Mouse (Mus musculus) stomach, embryonic 16.5 days (tissue): ENCODE measurements around the gene B2m. TPM values are rescaled to one million over a fixed set of nuclear protein-coding genes. Genes with fewer than 3 reads are reported as not detected.

Source experiments
- ATAC-seq: fragments of 200-750 bp; cut with Nextera tagmentation; 2 replicates; pipeline ENCODE4 v1.8.0; 2017; ENCODE audit warnings: moderate number of reproducible peaks, moderate TSS enrichment; ENCODE audit not compliant: insufficient read depth, low FRiP score
- H3K27ac ChIP-seq: fragments of 300-500 bp; sonication (generic); 2 replicates; pipeline ENCODE4 v1.5.1; 2014; ENCODE audit warnings: low read length
- H3K27me3 ChIP-seq: fragments of 300-500 bp; sonication (generic); 2 replicates; pipeline ENCODE4 v1.6.1; 2014; ENCODE audit warnings: low read length, control low read depth, mixed read lengths; ENCODE audit not compliant: control insufficient read depth, insufficient read depth
- H3K36me3 ChIP-seq: fragments of 300-500 bp; sonication (generic); 2 replicates; pipeline ENCODE4 v1.6.1; 2014; ENCODE audit warnings: low read length; ENCODE audit not compliant: control insufficient read depth, insufficient read depth
- H3K4me1 ChIP-seq: fragments of 300-500 bp; sonication (generic); 2 replicates; pipeline ENCODE4 v1.6.1; 2014; ENCODE audit warnings: low read length, control low read depth, mixed read lengths; ENCODE audit not compliant: control insufficient read depth, insufficient read depth
- H3K4me2 ChIP-seq: fragments of 300-500 bp; sonication (generic); 2 replicates; pipeline ENCODE4 v1.6.1; 2014; ENCODE audit warnings: low read depth, low read length, mixed read lengths
- H3K4me3 ChIP-seq: fragments of 300-500 bp; sonication (generic); replicated peaks from 2 replicates; pipeline ENCODE4 v1.5.1; 2014; ENCODE audit warnings: mild to moderate bottlenecking, low read length
- H3K9ac ChIP-seq: fragments of 300-500 bp; sonication (generic); 2 replicates; pipeline ENCODE4 v1.6.1; 2014; ENCODE audit warnings: low read length
- H3K9me3 ChIP-seq: fragments of 300-500 bp; sonication (generic); replicated peaks from 2 replicates; pipeline ENCODE4 v1.6.1; 2016; ENCODE audit warnings: low read length, control low read depth; ENCODE audit not compliant: control insufficient read depth
- WGBS: fragments of 180-500 bp; shearing (Covaris S2); extraction: QIAGEN DNeasy Blood & Tissue Kit; methylation state at CpG from one replicate; pipeline ENCODE4 v1.1.7; 2014; 5-methylcytosine and 5-hydroxymethylcytosine counted together
- polyA plus RNA-seq: library from polyadenylated mRNA; unstranded; fragments of >200 nt; fragmentation: Nextera tagmentation; extraction: Ambion mirVana; gene quantifications from 2 replicates; pipeline ENCODE4 v1.2.1, GENCODE M21; 2015

The B2m gene
- polyA plus RNA-seq, 1 experiment from 2014 or later: 395 TPM

GRCm38 (mm10) chr2:122146687-122147086 is 799 bp upstream of the B2m start:
- ATAC-seq: no peak

GRCm38 (mm10) chr2:122148242-122148917 is 894 bp downstream of the B2m start:
- H3K36me3 ChIP-seq: no peaks in the 10 kb centered on the region
- no peaks in the 10 kb centered on the region for H3K27me3 ChIP-seq
- H3K4me1 ChIP-seq: 0 out of 2 replicates have a peak, but pooled peaks cover 6% of the 10 kb centered on the region
- whole genome bisulfite sequencing: 20% methylated on average over 18 of the region's 18 CpGs
- ATAC-seq: no peak
- peak overlapping the region; percentile 67 for H3K4me2 ChIP-seq
- peak overlapping the region; percentile 85 for H3K4me3 ChIP-seq
- peak overlapping the region; percentile 86 for H3K9ac ChIP-seq
- peak overlapping the region; percentile 81 for H3K27ac ChIP-seq
- no peaks in the 10 kb centered on the region for H3K9me3 ChIP-seq

More at GRCm38 (mm10) chr2:122146687-122147086, 799 bp upstream of the B2m start:
- 0 out of 2 replicates have a peak, but pooled peaks cover 6% of the 10 kb centered on the region for H3K4me1 ChIP-seq
- H3K4me3 ChIP-seq: no peak overlapping the region
- H3K36me3 ChIP-seq: no peaks in the 10 kb centered on the region
- WGBS: 69% methylated on average over 6 of the region's 6 CpGs
- peak overlapping the region; percentile 67; the same call in 1 of the 2 replicates for H3K4me2 ChIP-seq
- no peak overlapping the region for H3K9ac ChIP-seq
- no peaks in the 10 kb centered on the region for H3K27me3 ChIP-seq
- H3K27ac ChIP-seq: no peak overlapping the region
- no peaks in the 10 kb centered on the region for H3K9me3 ChIP-seq

- Histone ChIP-seq H3K27me3 (no peaks in the 10 kb centered on the region), H3K4me2 (peak overlapping the region; percentile 67), H3K9ac (no peak overlapping the region), H3K4me3 (peak overlapping the region; percentile 85; the same call in 1 of the 2 replicates), H3K9me3 (no peaks in the 10 kb centered on the region), H3K4me1 (0 out of 2 replicates have a peak, but pooled peaks cover 6% of the 10 kb centered on the region), H3K36me3 (no peaks in the 10 kb centered on the region), H3K27ac (no peak overlapping the region)
- WGBS: 89% methylated on average over 6 of the region's 6 CpGs
- ATAC-seq: no peak
Measured at GRCm38 (mm10) chr2:122149316-122149715, 1.8 kb downstream of the B2m start.

- Histone ChIP-seq H3K9ac (no peak overlapping the region), H3K36me3 (no peaks in the 10 kb centered on the region), H3K27me3 (no peaks in the 10 kb centered on the region), H3K9me3 (no peaks in the 10 kb centered on the region), H3K4me1 (0 out of 2 replicates have a peak, but pooled peaks cover 6% of the 10 kb centered on the region), H3K27ac (no peak overlapping the region), H3K4me2 (no peak overlapping the region), H3K4me3 (no peak overlapping the region)
- ATAC-seq: no peak
- WGBS: 82% methylated on average over 3 of the region's 3 CpGs
Measured at GRCm38 (mm10) chr2:122149716-122150115, 2.2 kb downstream of the B2m start.

GRCm38 (mm10) chr2:122151221-122151620 is 3.7 kb downstream of the B2m start:
- no peak overlapping the region for H3K4me3 ChIP-seq
- H3K9me3 ChIP-seq: no peaks in the 10 kb centered on the region
- 84% methylated on average over 1 of the region's 1 CpGs for WGBS
- H3K4me1 ChIP-seq: 0 out of 2 replicates have a peak, but pooled peaks cover 6% of the 10 kb centered on the region
- H3K36me3 ChIP-seq: no peaks in the 10 kb centered on the region
- ATAC-seq: no peak
- H3K27me3 ChIP-seq: no peaks in the 10 kb centered on the region
- H3K4me2 ChIP-seq: no peak overlapping the region
- no peak overlapping the region for H3K9ac ChIP-seq
- H3K27ac ChIP-seq: no peak overlapping the region

- Histone ChIP-seq H3K36me3 (no peaks in the 10 kb centered on the region), H3K9ac (no peak overlapping the region), H3K27ac (no peak overlapping the region), H3K4me2 (no peak overlapping the region), H3K9me3 (no peaks in the 10 kb centered on the region), H3K4me3 (no peak overlapping the region), H3K4me1 (0 out of 2 replicates have a peak, but pooled peaks cover 6% of the 10 kb centered on the region), H3K27me3 (no peaks in the 10 kb centered on the region)
- WGBS: 77% methylated on average over 3 of the region's 3 CpGs
- ATAC-seq: no peak
Measured at GRCm38 (mm10) chr2:122152850-122153249, 5.4 kb downstream of the B2m start.

DNA sequence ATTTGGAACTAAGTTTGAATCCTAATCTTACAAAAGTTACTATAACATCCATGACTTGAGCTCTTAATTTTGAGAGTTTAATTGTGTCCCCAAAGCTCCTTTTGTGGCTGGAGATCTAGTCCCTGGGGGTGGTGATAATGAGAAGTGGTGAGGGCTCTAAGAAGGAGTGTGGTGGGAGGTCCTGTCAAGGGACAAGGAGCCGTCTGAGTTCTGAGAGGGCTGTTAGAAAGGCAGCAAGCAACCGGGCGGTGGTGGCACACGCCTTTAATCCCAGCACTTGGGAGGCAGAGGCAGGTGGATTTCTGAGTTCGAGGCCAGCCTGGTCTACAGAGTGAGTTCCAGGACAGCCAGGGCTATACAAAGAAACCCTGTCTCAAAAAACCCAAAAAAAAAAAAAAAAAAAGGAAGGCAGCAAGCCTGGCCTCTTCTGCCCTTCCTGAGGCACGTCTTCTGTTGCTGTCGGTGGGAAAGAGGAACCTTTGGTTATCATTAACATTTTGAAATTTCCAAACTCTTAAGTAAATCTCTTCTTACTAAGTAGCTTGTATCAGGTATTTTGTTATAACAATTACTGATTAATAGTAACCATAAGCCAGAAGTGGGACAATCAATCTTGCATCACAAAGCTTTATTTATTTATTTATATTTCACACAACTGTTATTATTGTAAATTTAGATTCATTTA is 6.3 kb downstream of the B2m start:
- no peak overlapping the region for H3K4me2 ChIP-seq
- H3K4me1 ChIP-seq: 0 out of 2 replicates have a peak, but pooled peaks cover 6% of the 10 kb centered on the region
- H3K9ac ChIP-seq: no peak overlapping the region
- H3K4me3 ChIP-seq: no peak overlapping the region
- no peaks in the 10 kb centered on the region for H3K27me3 ChIP-seq
- H3K9me3 ChIP-seq: no peaks in the 10 kb centered on the region
- no peaks in the 10 kb centered on the region for H3K36me3 ChIP-seq
- no peak for ATAC-seq
- H3K27ac ChIP-seq: no peak overlapping the region
- WGBS: 82% methylated on average over 6 of the region's 7 CpGs

DNA sequence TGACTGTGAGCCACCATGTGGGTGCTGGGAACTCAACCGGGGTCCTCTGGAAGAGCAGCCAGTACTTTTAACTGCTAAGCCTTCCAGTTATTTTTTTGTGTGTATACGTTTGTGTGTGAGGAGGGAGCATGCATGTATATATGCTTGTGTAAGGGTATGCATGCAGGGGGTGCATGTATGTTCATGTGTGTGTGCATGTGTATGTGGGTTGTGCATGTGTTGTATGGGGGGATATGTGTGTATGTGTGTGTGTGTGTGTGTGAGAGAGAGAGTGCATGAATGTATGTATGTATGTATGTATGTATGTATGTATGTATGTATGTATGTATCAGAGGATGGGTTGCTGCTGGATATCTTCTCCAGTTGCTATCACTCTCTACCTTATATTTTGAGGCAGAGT is 7.0 kb downstream of the B2m start:
- Histone ChIP-seq H3K9me3 (no peaks in the 10 kb centered on the region), H3K27ac (no peak overlapping the region), H3K36me3 (no peaks in the 10 kb centered on the region), H3K9ac (no peak overlapping the region), H3K4me2 (no peak overlapping the region), H3K4me1 (0 out of 2 replicates have a peak, but pooled peaks cover under 1% of the 10 kb centered on the region), H3K27me3 (no peaks in the 10 kb centered on the region), H3K4me3 (no peak overlapping the region)
- WGBS: 92% methylated on average over 2 of the region's 2 CpGs
- ATAC-seq: no peak

DNA sequence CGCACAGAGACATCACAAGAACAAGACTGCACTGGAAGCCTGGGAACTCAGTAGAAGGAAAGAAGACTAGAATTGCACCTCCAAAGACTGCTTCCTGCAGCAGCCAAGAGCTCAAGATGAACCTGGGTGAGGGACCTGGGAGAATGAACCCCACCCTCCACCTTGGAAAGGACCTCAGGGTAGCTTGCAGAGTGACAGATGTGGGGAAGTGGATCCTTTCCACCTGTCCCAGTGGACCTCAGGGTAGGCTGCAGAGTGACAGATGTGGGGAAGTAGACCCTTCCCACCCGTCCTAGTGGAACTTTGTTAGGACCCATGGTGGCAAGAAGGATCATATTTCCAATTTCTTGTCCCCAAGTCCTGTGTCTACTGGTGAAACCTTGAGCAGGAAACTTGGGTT is 7.8 kb downstream of the B2m start:
- no peak overlapping the region for H3K9ac ChIP-seq
- no peaks in the 10 kb centered on the region for H3K36me3 ChIP-seq
- H3K27ac ChIP-seq: no peak overlapping the region
- H3K4me3 ChIP-seq: no peak overlapping the region
- no peak overlapping the region for H3K4me2 ChIP-seq
- no peaks in the 10 kb centered on the region for H3K4me1 ChIP-seq
- 81% methylated on average over 2 of the region's 2 CpGs for WGBS
- no peaks in the 10 kb centered on the region for H3K9me3 ChIP-seq
- H3K27me3 ChIP-seq: no peaks in the 10 kb centered on the region
- ATAC-seq: no peak
